Mouse (Mus musculus): Measurements from ENCODE around the gene Psme1. TPM values are rescaled to one million over a fixed set of nuclear protein-coding genes. Genes with fewer than 3 reads are reported as not detected.
A peak's percentile ranks its signal among the peaks of the same experiment; 100 is the strongest.

Psme1 gene
- polyA plus RNA-seq, 1 experiment from 2014 or later: 112 TPM

- Histone ChIP-seq H3K9me3 (ENCODE audit: control insufficient read depth, low read length) (no peaks in the 10 kb centered on the region), H3K27me3 (ENCODE audit: control insufficient read depth, insufficient read depth, low read length) (no peaks in the 10 kb centered on the region), H3K4me3 (ENCODE audit: low read depth, low read length) (no peak overlapping the region), H3K4me2 (ENCODE audit: low read depth) (peak overlapping the region; percentile 13; the same call in 1 of the 2 replicates), H3K9ac (ENCODE audit: low read length) (no peak overlapping the region), H3K36me3 (ENCODE audit: control insufficient read depth, insufficient read depth, low read length) (peaks cover 15% of the 10 kb centered on the region), H3K4me1 (ENCODE audit: control insufficient read depth, insufficient read depth, low read length) (no peaks in the 10 kb centered on the region), H3K27ac (ENCODE audit: low read depth, low read length) (no peak overlapping the region)
- WGBS: 25% methylated on average over 19 of the region's 19 CpGs
- ATAC-seq (ENCODE audit: insufficient read depth, low FRiP score, low TSS enrichment): peak; percentile 79; the same call in 1 of the 2 replicates
- DNase-seq (ENCODE audit: low spot score): peak; percentile 81
These were observed 26.0 kb downstream of the Psme1 start for GRCm38 (mm10) chr14:55603633-55604576.

- WGBS: 94% methylated on average over 11 of the region's 11 CpGs
- Histone ChIP-seq H3K36me3 (ENCODE audit: control insufficient read depth, insufficient read depth, low read length) (peaks cover 12% of the 10 kb centered on the region), H3K27ac (ENCODE audit: low read depth, low read length) (no peak overlapping the region), H3K9me3 (ENCODE audit: control insufficient read depth, low read length) (no peaks in the 10 kb centered on the region), H3K4me3 (ENCODE audit: low read depth, low read length) (no peak overlapping the region), H3K4me1 (ENCODE audit: control insufficient read depth, insufficient read depth, low read length) (no peaks in the 10 kb centered on the region), H3K4me2 (ENCODE audit: low read depth) (no peak overlapping the region), H3K27me3 (ENCODE audit: control insufficient read depth, insufficient read depth, low read length) (no peaks in the 10 kb centered on the region), H3K9ac (ENCODE audit: low read length) (no peak overlapping the region)
- DNase-seq (ENCODE audit: low spot score): no peak
- no peak for ATAC-seq (ENCODE audit: insufficient read depth, low FRiP score, low TSS enrichment)
These were observed 26.9 kb downstream of the Psme1 start for GRCm38 (mm10) chr14:55604823-55605222.

- no peak for ATAC-seq (ENCODE audit: insufficient read depth, low FRiP score, low TSS enrichment)
- WGBS: 93% methylated on average over 16 of the region's 16 CpGs
- H3K9ac ChIP-seq (ENCODE audit: low read length): no peak overlapping the region
- no peak overlapping the region for H3K27ac ChIP-seq (ENCODE audit: low read depth, low read length)
- DNase-seq (ENCODE audit: low spot score): no peak
- H3K36me3 ChIP-seq (ENCODE audit: control insufficient read depth, insufficient read depth, low read length): peaks cover 12% of the 10 kb centered on the region
- H3K4me2 ChIP-seq (ENCODE audit: low read depth): no peak overlapping the region
- no peaks in the 10 kb centered on the region for H3K9me3 ChIP-seq (ENCODE audit: control insufficient read depth, low read length)
- H3K4me3 ChIP-seq (ENCODE audit: low read depth, low read length): no peak overlapping the region
- no peaks in the 10 kb centered on the region for H3K27me3 ChIP-seq (ENCODE audit: control insufficient read depth, insufficient read depth, low read length)
- H3K4me1 ChIP-seq (ENCODE audit: control insufficient read depth, insufficient read depth, low read length): no peaks in the 10 kb centered on the region
These were observed 28.0 kb downstream of the Psme1 start for GRCm38 (mm10) chr14:55605743-55606459.

- ATAC-seq (ENCODE audit: insufficient read depth, low FRiP score, low TSS enrichment): no peak
- WGBS: 94% methylated on average over 6 of the region's 6 CpGs
- no peak for DNase-seq (ENCODE audit: low spot score)
- Histone ChIP-seq H3K4me2 (ENCODE audit: low read depth) (no peak overlapping the region), H3K27ac (ENCODE audit: low read depth, low read length) (no peak overlapping the region), H3K9me3 (ENCODE audit: control insufficient read depth, low read length) (no peaks in the 10 kb centered on the region), H3K36me3 (ENCODE audit: control insufficient read depth, insufficient read depth, low read length) (peaks cover 5% of the 10 kb centered on the region; the same call in 1 of the 2 replicates), H3K27me3 (ENCODE audit: control insufficient read depth, insufficient read depth, low read length) (no peaks in the 10 kb centered on the region), H3K4me3 (ENCODE audit: low read depth, low read length) (no peak overlapping the region), H3K4me1 (ENCODE audit: control insufficient read depth, insufficient read depth, low read length) (no peaks in the 10 kb centered on the region), H3K9ac (ENCODE audit: low read length) (no peak overlapping the region)
These were observed 30.4 kb downstream of the Psme1 start for GRCm38 (mm10) chr14:55608339-55608738.

- Histone ChIP-seq H3K4me3 (ENCODE audit: low read depth, low read length) (no peak overlapping the region), H3K36me3 (ENCODE audit: control insufficient read depth, insufficient read depth, low read length) (peaks cover under 1% of the 10 kb centered on the region; the same call in 1 of the 2 replicates), H3K27me3 (ENCODE audit: control insufficient read depth, insufficient read depth, low read length) (no peaks in the 10 kb centered on the region), H3K4me1 (ENCODE audit: control insufficient read depth, insufficient read depth, low read length) (no peaks in the 10 kb centered on the region), H3K27ac (ENCODE audit: low read depth, low read length) (no peak overlapping the region), H3K4me2 (ENCODE audit: low read depth) (no peak overlapping the region), H3K9me3 (ENCODE audit: control insufficient read depth, low read length) (no peaks in the 10 kb centered on the region), H3K9ac (ENCODE audit: low read length) (no peak overlapping the region)
- no peak for ATAC-seq (ENCODE audit: insufficient read depth, low FRiP score, low TSS enrichment)
- 82% methylated on average over 6 of the region's 6 CpGs for WGBS
- DNase-seq (ENCODE audit: low spot score): no peak
These were observed 35.4 kb downstream of the Psme1 start for GRCm38 (mm10) chr14:55613346-55613745.

- no peak for ATAC-seq (ENCODE audit: insufficient read depth, low FRiP score, low TSS enrichment)
- H3K36me3 ChIP-seq (ENCODE audit: control insufficient read depth, insufficient read depth, low read length): no peaks in the 10 kb centered on the region
- DNase-seq (ENCODE audit: low spot score): no peak
- H3K9ac ChIP-seq (ENCODE audit: low read length): no peak overlapping the region
- H3K27ac ChIP-seq (ENCODE audit: low read depth, low read length): no peak overlapping the region
- no peaks in the 10 kb centered on the region; the same call in 1 of the 2 replicates for H3K4me1 ChIP-seq (ENCODE audit: control insufficient read depth, insufficient read depth, low read length)
- no peaks in the 10 kb centered on the region for H3K9me3 ChIP-seq (ENCODE audit: control insufficient read depth, low read length)
- H3K4me2 ChIP-seq (ENCODE audit: low read depth): no peak overlapping the region
- H3K4me3 ChIP-seq (ENCODE audit: low read depth, low read length): no peak overlapping the region
- no peaks in the 10 kb centered on the region for H3K27me3 ChIP-seq (ENCODE audit: control insufficient read depth, insufficient read depth, low read length)
- 78% methylated on average over 7 of the region's 7 CpGs for WGBS
These were observed 36.7 kb downstream of the Psme1 start for GRCm38 (mm10) chr14:55614565-55615178.

GRCm38 (mm10) chr14:55615876-55616275, 38.0 kb downstream of the Psme1 start:
- ATAC-seq (ENCODE audit: insufficient read depth, low FRiP score, low TSS enrichment): no peak
- 53% methylated on average over 2 of the region's 2 CpGs for whole genome bisulfite sequencing
- DNase-seq (ENCODE audit: low spot score): no peak

GRCm38 (mm10) chr14:55616844-55617243, 38.9 kb downstream of the Psme1 start:
- Histone ChIP-seq H3K4me1 (ENCODE audit: control insufficient read depth, insufficient read depth, low read length) (no peaks in the 10 kb centered on the region; the same call in 1 of the 2 replicates), H3K4me2 (ENCODE audit: low read depth) (no peak overlapping the region), H3K4me3 (ENCODE audit: low read depth, low read length) (no peak overlapping the region), H3K36me3 (ENCODE audit: control insufficient read depth, insufficient read depth, low read length) (no peaks in the 10 kb centered on the region), H3K9ac (ENCODE audit: low read length) (no peak overlapping the region), H3K27me3 (ENCODE audit: control insufficient read depth, insufficient read depth, low read length) (no peaks in the 10 kb centered on the region), H3K27ac (ENCODE audit: low read depth, low read length) (no peak overlapping the region), H3K9me3 (ENCODE audit: control insufficient read depth, low read length) (no peaks in the 10 kb centered on the region)
- DNase-seq (ENCODE audit: low spot score) (no peak), ATAC-seq (ENCODE audit: insufficient read depth, low FRiP score, low TSS enrichment) (no peak)
- 93% methylated on average over 2 of the region's 2 CpGs for WGBS

More at GRCm38 (mm10) chr14:55615876-55616275, 38.0 kb downstream of the Psme1 start:
- no peak overlapping the region for H3K27ac ChIP-seq (ENCODE audit: low read depth, low read length)
- no peak overlapping the region for H3K4me2 ChIP-seq (ENCODE audit: low read depth)
- H3K9me3 ChIP-seq (ENCODE audit: control insufficient read depth, low read length): no peaks in the 10 kb centered on the region
- no peaks in the 10 kb centered on the region; the same call in 1 of the 2 replicates for H3K4me1 ChIP-seq (ENCODE audit: control insufficient read depth, insufficient read depth, low read length)
- H3K4me3 ChIP-seq (ENCODE audit: low read depth, low read length): no peak overlapping the region
- H3K9ac ChIP-seq (ENCODE audit: low read length): no peak overlapping the region
- no peaks in the 10 kb centered on the region for H3K36me3 ChIP-seq (ENCODE audit: control insufficient read depth, insufficient read depth, low read length)
- H3K27me3 ChIP-seq (ENCODE audit: control insufficient read depth, insufficient read depth, low read length): no peaks in the 10 kb centered on the region
